Comparison of ENCODE assay signal across 10 mouse cellular contexts in the genomic region with DNA sequence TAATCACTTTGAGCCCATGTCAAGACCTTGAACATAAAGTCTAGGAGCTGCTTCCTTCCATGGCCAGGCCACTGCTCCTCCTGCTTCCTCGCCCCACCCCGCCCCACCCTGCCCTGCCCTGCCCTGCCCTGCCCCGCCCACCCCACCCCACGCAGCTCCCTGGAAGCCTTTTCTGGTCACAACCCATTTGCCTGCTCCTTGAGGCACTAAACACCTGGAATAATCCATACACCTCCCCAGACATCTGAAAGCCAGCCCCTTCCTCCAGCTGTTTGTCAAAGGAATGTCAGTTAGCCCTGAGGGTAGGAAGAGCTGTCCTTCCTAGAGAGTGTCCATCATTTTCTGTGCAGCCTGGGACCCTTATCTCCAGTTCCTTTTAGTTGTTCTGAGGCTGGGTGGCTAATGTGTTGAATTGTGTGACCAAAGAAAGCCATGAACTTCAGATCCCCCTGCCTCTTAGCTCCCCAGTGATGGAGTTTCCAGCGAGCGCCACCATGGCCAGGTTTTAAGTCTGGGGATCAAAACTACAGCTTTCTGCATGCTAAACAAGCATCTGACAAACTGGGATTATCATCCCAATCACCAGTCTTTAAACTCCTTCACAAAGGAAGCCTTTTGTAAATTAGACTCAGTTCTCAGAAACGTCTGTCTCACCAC. TPM values are rescaled to one million over a fixed set of nuclear protein-coding genes. Genes with fewer than 3 reads are reported as not detected.
A peak's percentile ranks its signal among the peaks of the same experiment; 100 is the strongest.
DNase-seq lines count a peak whose midpoint lies in the region; ATAC-seq and TF ChIP-seq lines count a peak whose summit lies in the region.
"Not testable (repeated sequence)": the region's sequence is repeated elsewhere in the genome, so short reads cannot be mapped to it uniquely, and the experiment has no call there.
"Had no signal": no experiment of that assay in that cellular context is flagged by ENCODE, and none has a peak within 500 bp of the region (broad histone marks: within the 10 kb centered on the region; RNA-seq: fewer than 3 reads in every experiment).

No protein-coding gene starts in this region.

- not testable (repeated sequence) for H3K27me3 ChIP-seq in kidney, embryonic 15.5 days; limb, embryonic 14.5 days (ENCODE audit: control insufficient read depth, insufficient read depth, low read length)

- not testable (repeated sequence) for H3K36me3 ChIP-seq in kidney, embryonic 15.5 days; limb, embryonic 14.5 days (ENCODE audit: control insufficient read depth, insufficient read depth, low read length)

- not testable (repeated sequence) for H3K9ac ChIP-seq in kidney, embryonic 15.5 days; limb, embryonic 14.5 days (ENCODE audit: low read depth, low read length, severe bottlenecking)

- not testable (repeated sequence) for TF ChIP-seq POLR2A in limb, embryonic 14.5 days (IDR thresholded peaks at IDR 0.05; ENCODE audit: borderline replicate concordance, extremely low read depth, insufficient read depth, insufficient read length)

- H3K4me3 ChIP-seq in kidney, embryonic 15.5 days (replicated peaks); limb, embryonic 14.5 days (replicated peaks; ENCODE audit: low read length): not testable (repeated sequence)

- intact Hi-C loops in heart, postnatal 25 days (cut with DNase I): not testable (repeated sequence)

- not testable (repeated sequence) for H3K4me2 ChIP-seq in kidney, embryonic 15.5 days; limb, embryonic 14.5 days (replicated peaks; ENCODE audit: low read depth, low read length, severe bottlenecking)

- H3K9me3 ChIP-seq in kidney, embryonic 15.5 days (replicated peaks); limb, embryonic 14.5 days (ENCODE audit: control insufficient read depth, low read length): not testable (repeated sequence)

- peak; percentile 42 for DNase-seq in cerebellum, adult 9-10 months
- DNase-seq in frontal cortex, postnatal 10 days (ENCODE audit: low spot score in 2 of 2): peak; percentile 58 to 59
- DNase-seq in heart, postnatal 25 days (ENCODE audit: low spot score): peak; percentile 42
- DNase-seq in limb, embryonic 14.5 days (ENCODE audit: low spot score): not testable (repeated sequence)
- peak; percentile 53 to 66 for DNase-seq in right cerebral cortex, postnatal 10 days (ENCODE audit: low spot score in 2 of 2)
- peak; percentile 75 for DNase-seq in urinary bladder, postnatal 10 days (ENCODE audit: low spot score)

- H3K27ac ChIP-seq in kidney, embryonic 15.5 days; limb, embryonic 14.5 days (replicated peaks; ENCODE audit: low read depth, low read length): not testable (repeated sequence)

- ATAC-seq in kidney, embryonic 15.5 days (replicated peaks; ENCODE audit: low FRiP score): peak; percentile 76
- 0 out of 2 replicates have a peak, but pooled peaks have one; percentile 30 for ATAC-seq in limb, embryonic 14.5 days (ENCODE audit: low FRiP score, low read depth)
- ATAC-seq in megakaryocyte-erythroid progenitor cell, adult 5-6 weeks (replicated peaks; ENCODE audit: low FRiP score, low TSS enrichment, poor library complexity, severe bottlenecking): peak; percentile 78

- WGBS in kidney, embryonic 15.5 days: 50% methylated on average over 4 of the region's 7 CpGs
- WGBS in limb, embryonic 14.5 days: no CpG with 5 or more reads among the region's 7 CpGs

- not testable (repeated sequence) for H3K4me1 ChIP-seq in kidney, embryonic 15.5 days; limb, embryonic 14.5 days (ENCODE audit: control insufficient read depth, insufficient read depth, low read length)

RNA-seq across cellular contexts. Expression of a gene that starts 25.8 kb away (rescaled TPM):
- total RNA-seq in heart, postnatal 25 days (2021): under 1 TPM; 0.25 to 0.52 TPM
- polyA plus RNA-seq in kidney, embryonic 15.5 days (2015; fragmentation: Nextera tagmentation; extraction: Ambion mirVana): not detected in 2 replicates
- 0.09 and 0.14 TPM in 2 replicates for polyA plus RNA-seq in limb, embryonic 14.5 days (2012; rRNA removed)
- not detected in 2 replicates for polyA plus RNA-seq in limb, embryonic 14.5 days (2014; fragmentation: Nextera tagmentation; extraction: Ambion mirVana)
- total RNA-seq in megakaryocyte-erythroid progenitor cell, adult 5-6 weeks (2014; fragmentation: Nextera tagmentation): not detected in 2 replicates
- not detected in 2 replicates for total RNA-seq in megakaryocyte-erythroid progenitor cell, adult 5-6 weeks (2017)
- polyA plus RNA-seq: embryonic facial prominence, embryonic 12.5 days; heart, postnatal 0 days had no signal
